Mouse (Mus musculus) kidney, adult 18-20 months (tissue): ENCODE results near the gene Agbl2.

Experiments used
- DNase-seq: peaks from one replicate; pipeline ENCODE4 v3.0.0; 2021

The Agbl2 gene

GRCm38 (mm10) chr2:90782458-90782857, at the start of gene Agbl2:
Gene Agbl2 (plus strand): TSS chr2:90782727.
- peak; percentile 8 for DNase-seq

- no peak for DNase-seq
These were observed 47.2 kb upstream of the Agbl2 start for GRCm38 (mm10) chr2:90735326-90735725.

GRCm38 (mm10) chr2:90738801-90739200, 43.7 kb upstream of the Agbl2 start:
- DNase-seq = no peak

- DNase-seq = no peak
These were observed 43.2 kb upstream of the Agbl2 start for GRCm38 (mm10) chr2:90739327-90739726.

GRCm38 (mm10) chr2:90739921-90740320, 42.6 kb upstream of the Agbl2 start:
- DNase-seq = peak; percentile 40

- DNase-seq = peak; percentile 23
These were observed 38.1 kb upstream of the Agbl2 start for GRCm38 (mm10) chr2:90744285-90745052.

- peak; percentile 97 for DNase-seq
These were observed 37.4 kb upstream of the Agbl2 start, which contains the start of gene Fnbp4 for GRCm38 (mm10) chr2:90745053-90745678. Gene Fnbp4 (plus strand): TSS chr2:90745370.

- DNase-seq = no peak
These were observed 36.6 kb upstream of the Agbl2 start for GRCm38 (mm10) chr2:90745740-90746537.

- DNase-seq = no peak
These were observed 36.0 kb upstream of the Agbl2 start for GRCm38 (mm10) chr2:90746538-90746865.

GRCm38 (mm10) chr2:90747131-90747530, 35.4 kb upstream of the Agbl2 start:
- DNase-seq = no peak

- DNase-seq = no peak
These were observed 32.7 kb upstream of the Agbl2 start for GRCm38 (mm10) chr2:90749676-90750459.

GRCm38 (mm10) chr2:90753565-90753964, 29.0 kb upstream of the Agbl2 start:
- DNase-seq = no peak

- DNase-seq = no peak
These were observed 28.3 kb upstream of the Agbl2 start for GRCm38 (mm10) chr2:90754188-90754587.

- DNase-seq = no peak
These were observed 17.4 kb upstream of the Agbl2 start for GRCm38 (mm10) chr2:90765123-90765522.

GRCm38 (mm10) chr2:90781323-90781722, 1.2 kb upstream of the Agbl2 start:
- DNase-seq = no peak

GRCm38 (mm10) chr2:90781938-90782337, 589 bp upstream of the Agbl2 start:
- no peak for DNase-seq

GRCm38 (mm10) chr2:90782901-90783486, 467 bp downstream of the Agbl2 start:
- peak; percentile 17 for DNase-seq

GRCm38 (mm10) chr2:90788126-90788525, 5.6 kb downstream of the Agbl2 start:
- no peak for DNase-seq

GRCm38 (mm10) chr2:90808241-90809126, 26.0 kb downstream of the Agbl2 start:
- DNase-seq = no peak

- no peak for DNase-seq
These were observed 28.2 kb downstream of the Agbl2 start for GRCm38 (mm10) chr2:90810751-90811150.

GRCm38 (mm10) chr2:90815266-90815665, 32.7 kb downstream of the Agbl2 start:
- no peak for DNase-seq
